8 mouse cellular contexts compared by ENCODE assay signal in the genomic region with DNA sequence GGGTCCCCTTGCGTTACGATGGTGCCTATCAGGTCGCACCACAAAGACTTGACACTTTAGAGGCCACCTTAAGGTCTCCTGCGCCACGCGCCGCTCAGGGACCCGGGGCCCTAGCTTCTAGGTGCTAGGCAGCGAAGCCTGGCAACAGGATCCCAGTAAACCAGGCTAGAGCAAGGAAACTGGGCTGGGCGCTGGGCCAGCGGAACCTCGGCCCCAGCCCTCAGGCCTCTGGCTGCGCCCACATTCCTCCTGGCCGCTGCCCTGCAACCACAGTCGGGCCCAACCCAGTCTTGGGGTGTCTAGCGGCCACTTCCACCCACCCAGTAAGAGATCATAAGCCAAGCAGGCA. TPM values are rescaled to one million over a fixed set of nuclear protein-coding genes. Genes with fewer than 3 reads are reported as not detected.
DNase-seq lines count a peak whose midpoint lies in the region; ATAC-seq and TF ChIP-seq lines count a peak whose summit lies in the region.

No protein-coding gene starts in this region.

- no peaks in the 10 kb centered on the region for H3K27me3 ChIP-seq in hindbrain, embryonic 12.5 days
- no peaks in the 10 kb centered on the region for H3K27me3 ChIP-seq in limb, embryonic 14.5 days (ENCODE audit: control insufficient read depth, insufficient read depth, low read length)
- H3K27me3 ChIP-seq in midbrain, embryonic 14.5 days (ENCODE audit: control insufficient read depth, insufficient read depth, low read length), result no peaks in the 10 kb centered on the region

- H3K9me3 ChIP-seq in hindbrain, embryonic 12.5 days (replicated peaks), result no peaks in the 10 kb centered on the region
- H3K9me3 ChIP-seq in limb, embryonic 14.5 days (ENCODE audit: control insufficient read depth, low read length), result no peaks in the 10 kb centered on the region
- no peaks in the 10 kb centered on the region for H3K9me3 ChIP-seq in midbrain, embryonic 14.5 days (ENCODE audit: control insufficient read depth, low read length)

- H3K4me1 ChIP-seq in hindbrain, embryonic 12.5 days, result peaks cover 29% of the 10 kb centered on the region
- H3K4me1 ChIP-seq in limb, embryonic 14.5 days (ENCODE audit: control insufficient read depth, insufficient read depth, low read length), result peaks cover 32% of the 10 kb centered on the region
- peaks cover 26% of the 10 kb centered on the region for H3K4me1 ChIP-seq in midbrain, embryonic 14.5 days (ENCODE audit: control insufficient read depth, insufficient read depth, low read length)

- 2% methylated on average over 16 of the region's 16 CpGs for WGBS in hindbrain, embryonic 12.5 days
- WGBS in limb, embryonic 14.5 days, result 5% methylated on average over 16 of the region's 16 CpGs
- WGBS in midbrain, embryonic 14.5 days, result 3% methylated on average over 16 of the region's 16 CpGs

- H3K9ac ChIP-seq in hindbrain, embryonic 12.5 days, result peak overlapping the region; percentile 62
- peak overlapping the region; percentile 98 for H3K9ac ChIP-seq in limb, embryonic 14.5 days (ENCODE audit: low read depth, low read length, severe bottlenecking)
- peak overlapping the region; percentile 100; the same call in 1 of the 2 replicates for H3K9ac ChIP-seq in midbrain, embryonic 14.5 days (replicated peaks; ENCODE audit: low read length)

- peak overlapping the region; percentile 84 for H3K4me2 ChIP-seq in hindbrain, embryonic 12.5 days (replicated peaks)
- peak overlapping the region; percentile 82 for H3K4me2 ChIP-seq in limb, embryonic 14.5 days (replicated peaks; ENCODE audit: low read depth, low read length, severe bottlenecking)
- H3K4me2 ChIP-seq in midbrain, embryonic 14.5 days (ENCODE audit: low read length), result peak overlapping the region; percentile 86

- peak; percentile 7; the same call in 1 of the 2 replicates for ATAC-seq in hindbrain, embryonic 12.5 days (ENCODE audit: low FRiP score)
- 0 out of 2 replicates have a peak, but pooled peaks have one; percentile 1 for ATAC-seq in limb, embryonic 14.5 days (ENCODE audit: low FRiP score, low read depth)
- 0 out of 2 replicates have a peak, but pooled peaks have one; percentile 1 for ATAC-seq in midbrain, embryonic 14.5 days (ENCODE audit: low FRiP score, low TSS enrichment)

- no peak for TF ChIP-seq POLR2A in limb, embryonic 14.5 days (IDR thresholded peaks at IDR 0.05; ENCODE audit: borderline replicate concordance, extremely low read depth, insufficient read depth, insufficient read length)

- H3K27ac ChIP-seq in hindbrain, embryonic 12.5 days, result peak overlapping the region; percentile 97
- H3K27ac ChIP-seq in limb, embryonic 14.5 days (replicated peaks; ENCODE audit: low read depth, low read length), result peak overlapping the region; percentile 97
- H3K27ac ChIP-seq in midbrain, embryonic 14.5 days (replicated peaks; ENCODE audit: low read depth, low read length), result peak overlapping the region; percentile 97

- H3K36me3 ChIP-seq in hindbrain, embryonic 12.5 days, result peaks cover 18% of the 10 kb centered on the region
- H3K36me3 ChIP-seq in limb, embryonic 14.5 days (ENCODE audit: control insufficient read depth, insufficient read depth, low read length), result peaks cover 22% of the 10 kb centered on the region
- peaks cover 16% of the 10 kb centered on the region for H3K36me3 ChIP-seq in midbrain, embryonic 14.5 days (ENCODE audit: control insufficient read depth, insufficient read depth, low read length)

- peak overlapping the region; percentile 95 for H3K4me3 ChIP-seq in hindbrain, embryonic 12.5 days
- peak overlapping the region; percentile 100 for H3K4me3 ChIP-seq in limb, embryonic 14.5 days (replicated peaks; ENCODE audit: low read length)
- peak overlapping the region; percentile 100 for H3K4me3 ChIP-seq in midbrain, embryonic 14.5 days (replicated peaks; ENCODE audit: low read depth, low read length)

- DNase-seq in adrenal gland, postnatal 14 days, result peak; percentile 81
- DNase-seq in adrenal gland, postnatal 4 days (ENCODE audit: low spot score in 2 of 2), result no peak
- peak; percentile 46 to 84 for DNase-seq in urinary bladder, adult 18-20 months (ENCODE audit: low spot score in 2 of 2)
- no peak for DNase-seq in urinary bladder, postnatal 10 days (ENCODE audit: low spot score)
- DNase-seq in limb, embryonic 14.5 days (ENCODE audit: low spot score), result peak; percentile 67
- DNase-seq in midbrain, embryonic 14.5 days, result no peak
- DNase-seq in yolk sac, embryonic 10.5 days (ENCODE audit: low spot score), result no peak

RNA-seq across cellular contexts. Expression of a gene that starts 0.3 kb away (rescaled TPM):
- 47.2 and 50.7 TPM in 2 replicates for total RNA-seq in adrenal gland, postnatal 14 days (2021)
- 10 to 100 TPM; 42.7 to 46.5 TPM for total RNA-seq in adrenal gland, postnatal 4 days (2021)
- polyA plus RNA-seq in hindbrain, embryonic 12.5 days (2016; fragmentation: Nextera tagmentation; extraction: Ambion mirVana), result 149 and 152 TPM in 2 replicates
- polyA plus RNA-seq in limb, embryonic 14.5 days (2012; rRNA removed), result 159 and 212 TPM in 2 replicates
- polyA plus RNA-seq in limb, embryonic 14.5 days (2014; fragmentation: Nextera tagmentation; extraction: Ambion mirVana), result 59.0 and 67.7 TPM in 2 replicates
- 68.4 and 103 TPM in 2 replicates for polyA plus RNA-seq in midbrain, embryonic 14.5 days (2014; fragmentation: Nextera tagmentation; extraction: Ambion mirVana)

RNA-seq across cellular contexts. Expression of a gene that starts 10.7 kb away (rescaled TPM):
- total RNA-seq in adrenal gland, postnatal 14 days (2021), result 8.5 and 9.0 TPM in 2 replicates
- 10 to 100 TPM; 16.3 to 16.5 TPM for total RNA-seq in adrenal gland, postnatal 4 days (2021)
- 10.7 and 12.9 TPM in 2 replicates for polyA plus RNA-seq in hindbrain, embryonic 12.5 days (2016; fragmentation: Nextera tagmentation; extraction: Ambion mirVana)
- polyA plus RNA-seq in limb, embryonic 14.5 days (2012; rRNA removed), result 38.3 and 46.4 TPM in 2 replicates
- polyA plus RNA-seq in limb, embryonic 14.5 days (2014; fragmentation: Nextera tagmentation; extraction: Ambion mirVana), result 11.9 and 17.2 TPM in 2 replicates
- polyA plus RNA-seq in midbrain, embryonic 14.5 days (2014; fragmentation: Nextera tagmentation; extraction: Ambion mirVana), result 3.9 and 4.2 TPM in 2 replicates

RNA-seq across cellular contexts. Expression of a gene that starts 10.8 kb away (rescaled TPM):
- 36.4 and 46.4 TPM in 2 replicates for total RNA-seq in adrenal gland, postnatal 14 days (2021)
- total RNA-seq in adrenal gland, postnatal 4 days (2021), result 10 to 100 TPM; 45.2 to 46.9 TPM
- 9.4 and 10.2 TPM in 2 replicates for polyA plus RNA-seq in hindbrain, embryonic 12.5 days (2016; fragmentation: Nextera tagmentation; extraction: Ambion mirVana)
- polyA plus RNA-seq in limb, embryonic 14.5 days (2012; rRNA removed), result 43.3 and 48.4 TPM in 2 replicates
- polyA plus RNA-seq in limb, embryonic 14.5 days (2014; fragmentation: Nextera tagmentation; extraction: Ambion mirVana), result 19.4 and 21.4 TPM in 2 replicates
- 6.4 and 6.9 TPM in 2 replicates for polyA plus RNA-seq in midbrain, embryonic 14.5 days (2014; fragmentation: Nextera tagmentation; extraction: Ambion mirVana)

RNA-seq across cellular contexts. Expression of a gene that starts 17.6 kb away (rescaled TPM):
- 1,759 and 1,890 TPM in 2 replicates for total RNA-seq in adrenal gland, postnatal 14 days (2021)
- total RNA-seq in adrenal gland, postnatal 4 days (2021), result 1,000 to 10,000 TPM; 2,039 to 2,132 TPM
- polyA plus RNA-seq in hindbrain, embryonic 12.5 days (2016; fragmentation: Nextera tagmentation; extraction: Ambion mirVana), result 894 and 983 TPM in 2 replicates
- 1,666 and 3,231 TPM in 2 replicates for polyA plus RNA-seq in limb, embryonic 14.5 days (2012; rRNA removed)
- polyA plus RNA-seq in limb, embryonic 14.5 days (2014; fragmentation: Nextera tagmentation; extraction: Ambion mirVana), result 1,710 and 1,819 TPM in 2 replicates
- 977 and 1,164 TPM in 2 replicates for polyA plus RNA-seq in midbrain, embryonic 14.5 days (2014; fragmentation: Nextera tagmentation; extraction: Ambion mirVana)

RNA-seq across cellular contexts. Expression of a gene that starts 22.5 kb away (rescaled TPM):
- total RNA-seq in adrenal gland, postnatal 14 days (2021), result 89.2 and 92.2 TPM in 2 replicates
- total RNA-seq in adrenal gland, postnatal 4 days (2021), result 100 to 1,000 TPM; 120 to 124 TPM
- 75.2 and 81.0 TPM in 2 replicates for polyA plus RNA-seq in hindbrain, embryonic 12.5 days (2016; fragmentation: Nextera tagmentation; extraction: Ambion mirVana)
- polyA plus RNA-seq in limb, embryonic 14.5 days (2012; rRNA removed), result 163 and 228 TPM in 2 replicates
- polyA plus RNA-seq in limb, embryonic 14.5 days (2014; fragmentation: Nextera tagmentation; extraction: Ambion mirVana), result 171 and 181 TPM in 2 replicates
- polyA plus RNA-seq in midbrain, embryonic 14.5 days (2014; fragmentation: Nextera tagmentation; extraction: Ambion mirVana), result 51.7 and 53.3 TPM in 2 replicates

Comparison
In these comparisons a context has a peak if more than half of its experiments do, and no peak if none do; other contexts are left out.
1. DNase-seq: peak in adrenal gland, postnatal 14 days (single experiment), urinary bladder, adult 18-20 months (2 of 2) and limb, embryonic 14.5 days (single experiment); none in adrenal gland, postnatal 4 days (0 of 2), urinary bladder, postnatal 10 days (single experiment), midbrain, embryonic 14.5 days (single experiment) and yolk sac, embryonic 10.5 days (single experiment).
2. Peak in every context shown above with its lines, with median percentiles within 50 percentile points of each other: ATAC-seq, H3K27ac ChIP-seq, H3K4me2 ChIP-seq, H3K4me3 ChIP-seq and H3K9ac ChIP-seq.